Mouse (Mus musculus) spleen, adult 12 weeks (tissue): Measurements from ENCODE around the gene H2afy.

Experiments
- DNase-seq: peaks from one replicate; pipeline ENCODE4 v3.0.0; 2022; ENCODE audit warnings: low spot score

Gene H2afy

GRCm38 (mm10) chr13:56110694-56111531, 25.2 kb downstream of the H2afy start:
- DNase-seq = no peak

- no peak for DNase-seq
Measured at GRCm38 (mm10) chr13:56109703-56110102, 26.5 kb downstream of the H2afy start.

- no peak for DNase-seq
Measured at GRCm38 (mm10) chr13:56108849-56109519, 27.2 kb downstream of the H2afy start.

GRCm38 (mm10) chr13:56104971-56105391, 31.2 kb downstream of the H2afy start:
- DNase-seq = no peak

DNA sequence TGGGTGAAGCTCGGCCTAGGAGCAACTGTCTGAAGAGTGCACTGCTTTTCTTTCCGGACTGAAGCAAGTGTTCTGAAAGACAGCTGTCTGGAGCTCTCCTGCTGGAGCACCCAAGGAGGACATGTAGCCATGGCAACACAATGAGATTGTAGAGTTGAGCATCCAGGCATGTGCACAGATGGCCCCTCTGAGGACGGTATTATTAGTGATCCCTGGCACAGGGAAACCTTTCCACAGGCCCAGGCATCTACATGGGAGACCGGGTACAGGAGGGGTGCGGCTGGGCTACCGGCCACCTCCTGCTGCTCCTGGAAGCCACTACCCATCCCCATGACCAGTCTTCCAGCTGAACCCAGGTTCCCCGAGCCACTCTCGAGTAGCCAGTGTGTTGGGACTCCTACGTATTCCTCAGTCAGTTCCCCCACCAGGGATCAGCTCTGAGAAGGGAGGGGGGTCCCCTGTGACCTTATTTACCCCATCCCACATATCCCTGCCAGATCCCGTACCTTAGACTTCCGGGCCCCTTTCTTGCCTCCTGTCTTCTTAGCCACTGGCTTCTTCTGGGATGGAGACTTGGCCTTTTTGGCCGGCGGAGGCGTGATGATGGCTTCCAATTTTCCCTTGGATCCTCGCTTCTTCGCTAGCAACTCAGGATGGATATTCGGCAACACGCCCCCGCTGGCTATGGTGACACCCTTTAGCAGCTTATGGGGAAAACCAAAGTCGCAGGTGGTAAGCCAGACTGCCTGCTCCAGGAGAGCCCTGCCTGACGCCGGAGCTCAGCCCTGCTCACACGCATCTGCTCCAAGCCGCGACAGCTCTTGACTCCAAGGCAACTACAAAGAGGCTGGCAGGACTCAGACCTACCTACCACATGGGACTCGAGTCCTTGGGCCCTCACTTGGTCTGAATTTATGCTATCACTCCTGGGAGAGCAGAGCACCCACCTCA, 32.1 kb downstream of the H2afy start:
- no peak for DNase-seq

DNA sequence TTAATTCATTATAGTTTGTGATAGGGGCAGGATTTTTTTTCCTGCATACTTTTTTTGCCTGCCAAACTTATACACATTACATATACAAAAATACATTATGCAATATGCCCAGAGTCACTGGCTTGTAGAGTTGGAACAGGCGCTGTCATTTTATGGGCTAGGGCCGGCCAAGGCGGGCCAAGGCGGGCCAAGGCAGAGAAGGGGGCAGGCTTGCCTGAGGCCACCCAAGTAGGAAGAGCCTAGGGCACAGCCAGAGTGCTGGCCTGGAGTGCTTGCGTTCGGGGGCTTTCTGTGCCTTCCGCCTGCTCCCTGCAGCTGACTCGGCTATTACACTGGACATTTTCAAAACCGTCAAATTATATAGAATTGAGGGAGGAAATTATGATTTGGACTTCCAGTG, 34.0 kb downstream of the H2afy start:
- DNase-seq = no peak

GRCm38 (mm10) chr13:56095601-56096195, 40.5 kb downstream of the H2afy start:
- no peak for DNase-seq

- DNase-seq = no peak
Measured at GRCm38 (mm10) chr13:56094544-56094943, 41.6 kb downstream of the H2afy start.

DNA sequence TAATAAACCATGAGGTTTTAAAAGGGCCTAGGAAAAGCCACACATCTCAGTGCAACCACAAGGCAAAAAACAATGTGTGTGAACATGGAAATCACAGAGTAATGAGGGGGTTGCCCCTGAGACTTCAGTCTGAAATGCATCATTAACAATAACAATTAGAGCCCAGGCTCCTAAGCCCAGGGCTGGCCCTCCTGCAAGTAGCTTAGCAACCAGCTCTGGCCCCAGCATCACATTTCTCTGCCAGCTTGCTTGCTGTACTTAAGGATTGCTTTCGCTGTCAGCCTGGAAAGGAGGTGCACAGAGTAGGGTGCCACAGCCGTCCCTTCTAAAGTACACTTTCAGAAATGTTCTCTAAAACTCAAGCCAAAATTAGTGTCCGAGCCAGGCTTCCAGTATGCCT, 42.5 kb downstream of the H2afy start:
- no peak for DNase-seq

- no peak for DNase-seq
Measured at GRCm38 (mm10) chr13:56092606-56093005, 43.6 kb downstream of the H2afy start.

DNA sequence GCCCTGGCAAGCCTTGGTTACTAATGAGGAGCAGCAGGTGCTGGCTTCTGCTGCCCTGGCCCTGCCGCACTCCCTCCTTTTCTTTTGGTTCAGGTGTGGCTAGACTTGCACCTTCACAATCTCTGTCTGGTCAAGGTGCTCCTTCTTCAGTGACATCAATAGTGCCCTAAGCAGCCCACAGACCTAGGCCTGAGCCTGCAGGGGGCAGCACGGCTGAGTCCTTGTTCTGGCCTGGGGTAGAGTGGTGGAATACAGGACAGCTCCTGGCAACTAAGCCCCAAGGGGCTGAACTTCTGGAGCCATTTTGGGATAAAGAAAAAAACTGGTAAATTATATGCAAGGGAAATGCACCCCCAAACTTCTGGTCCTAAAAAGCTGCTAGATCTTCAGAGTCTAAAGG, 45.6 kb downstream of the H2afy start:
- no peak for DNase-seq

GRCm38 (mm10) chr13:56088602-56089001, 47.6 kb downstream of the H2afy start:
- no peak for DNase-seq

DNA sequence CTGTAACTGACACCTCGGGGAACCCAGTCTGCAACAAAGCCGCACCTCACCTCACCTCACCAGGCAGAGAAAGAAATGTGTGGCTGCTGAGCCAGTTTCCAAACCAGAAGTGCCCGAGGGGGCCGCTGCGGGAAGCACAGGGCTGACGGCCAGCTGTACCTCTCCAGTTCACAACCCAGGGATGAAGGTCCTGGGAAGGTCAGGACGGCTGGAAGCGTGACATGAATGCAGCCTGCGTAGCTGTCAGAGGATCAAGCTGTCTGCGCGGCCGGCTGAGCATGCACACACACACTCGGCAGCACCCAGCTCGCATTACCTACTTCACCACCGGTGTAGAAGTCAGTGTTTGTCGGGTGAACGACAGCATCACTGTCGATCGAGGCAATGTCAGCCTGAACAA, 48.2 kb downstream of the H2afy start:
- DNase-seq = no peak

DNA sequence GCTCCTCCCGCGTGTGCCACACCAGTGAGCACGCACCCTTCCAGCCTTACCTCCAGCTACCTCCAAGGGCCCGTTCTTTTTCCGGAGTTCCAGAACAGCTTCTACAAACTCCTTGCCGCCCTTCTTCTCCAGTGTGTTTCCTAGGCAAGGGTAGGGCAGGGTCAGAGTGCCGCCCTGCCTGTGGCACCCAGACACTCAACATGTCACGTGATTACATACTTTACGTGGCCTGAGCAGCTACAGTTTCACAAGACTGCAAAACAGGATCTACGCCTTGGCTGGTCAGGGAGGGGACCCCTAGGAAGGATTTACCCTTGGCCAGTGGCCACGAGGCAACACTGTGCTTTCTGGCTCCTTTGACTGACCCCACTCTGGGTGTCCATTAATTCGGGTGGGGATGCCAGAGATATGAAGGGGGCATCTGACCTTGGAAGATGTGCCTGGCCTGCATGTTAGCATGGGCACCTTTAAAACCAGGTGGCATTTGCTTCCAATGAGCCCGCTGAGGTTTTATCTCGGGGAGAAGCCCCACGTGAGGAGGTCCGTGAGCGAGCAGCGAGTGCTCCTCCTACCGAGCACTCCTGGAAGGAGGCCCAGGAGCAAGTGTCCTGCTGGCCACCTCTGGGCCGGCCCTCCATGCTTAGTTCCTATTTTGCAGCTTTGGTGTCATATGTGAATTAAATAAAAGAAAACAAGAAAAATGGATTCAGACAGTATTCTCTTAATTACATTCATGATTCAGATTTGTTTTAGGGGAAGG, 51.8 kb downstream of the H2afy start:
- DNase-seq = no peak

DNA sequence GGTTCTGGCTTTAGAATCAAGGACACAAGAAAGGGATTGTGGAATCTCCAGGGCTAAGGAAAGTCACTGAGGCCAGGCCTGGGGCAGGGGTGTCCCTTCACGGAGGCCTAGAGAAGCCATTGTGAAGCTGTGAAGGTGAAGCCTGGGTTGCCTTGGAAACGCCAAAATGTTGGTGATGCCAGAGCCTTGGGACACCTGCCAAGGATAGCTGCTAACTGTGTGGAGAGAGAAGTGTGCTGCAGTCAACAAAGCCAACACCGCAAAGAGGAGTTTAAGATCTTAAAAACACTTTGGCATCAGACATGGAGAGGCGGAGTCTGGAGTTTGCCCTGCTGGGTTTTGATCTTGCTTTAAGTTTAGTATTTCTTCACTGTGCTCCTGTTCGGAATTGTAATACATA, 54.5 kb downstream of the H2afy start:
- no peak for DNase-seq

DNA sequence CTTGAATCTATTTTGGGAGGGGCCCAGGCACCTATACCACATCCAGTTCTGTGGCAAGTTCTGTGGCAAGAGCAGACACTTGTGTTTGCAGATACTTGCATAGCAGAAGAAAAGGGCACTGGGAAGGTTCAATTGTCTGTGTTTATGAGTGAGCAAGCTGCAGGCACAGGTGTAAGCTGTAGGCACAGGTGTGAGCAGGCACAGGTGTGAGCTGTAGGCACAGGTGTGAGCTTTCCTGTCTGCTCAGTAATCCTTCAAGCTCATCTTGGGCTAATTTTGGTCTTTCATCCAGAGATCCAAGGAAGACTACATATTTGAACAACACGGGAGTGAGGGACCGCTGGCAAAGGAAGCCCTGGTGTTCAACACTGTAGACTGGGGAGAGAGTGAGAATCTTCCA, 56.5 kb downstream of the H2afy start:
- no peak for DNase-seq

GRCm38 (mm10) chr13:56078724-56079262, 57.4 kb downstream of the H2afy start:
- no peak for DNase-seq

DNA sequence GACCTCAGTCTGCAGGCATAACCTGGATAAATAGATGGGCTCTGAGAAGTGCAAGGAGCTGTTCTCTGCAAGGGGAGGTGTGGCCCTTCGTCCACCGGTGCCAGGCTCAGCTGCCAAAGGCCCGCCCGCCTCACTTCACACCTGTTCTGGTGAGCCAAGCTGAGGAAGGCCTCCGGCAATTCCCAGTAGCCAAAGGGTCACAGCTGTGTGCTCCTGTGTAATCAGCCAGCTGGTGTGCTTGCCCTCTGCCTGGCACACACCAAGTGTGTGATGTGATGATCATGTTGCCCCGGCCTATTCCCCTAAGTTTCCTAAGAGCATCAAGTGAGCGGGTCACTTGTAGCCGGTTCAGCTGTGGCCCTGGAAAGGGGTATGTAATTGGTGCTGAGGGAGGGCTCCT, 60.2 kb downstream of the H2afy start:
- no peak for DNase-seq

DNA sequence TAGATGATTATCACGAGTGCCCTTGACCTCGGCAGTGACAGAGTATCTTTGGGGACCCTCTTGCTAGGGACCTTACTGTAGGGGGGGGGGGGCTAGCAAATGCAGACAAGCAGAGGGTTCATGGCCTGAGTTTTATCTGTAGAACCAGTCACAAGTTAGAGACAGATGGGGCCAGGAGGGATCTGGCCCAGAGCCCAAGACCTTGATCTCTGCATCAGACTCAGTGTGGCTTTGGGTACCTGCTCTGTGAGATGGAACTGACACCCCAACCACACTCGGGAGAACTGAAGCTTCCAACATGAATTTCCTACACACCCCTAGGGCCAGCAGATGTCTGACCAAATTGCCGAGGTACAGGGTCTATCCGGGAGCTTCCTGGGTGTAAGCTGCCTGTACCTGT, 63.0 kb downstream of the H2afy start:
- DNase-seq = no peak

DNA sequence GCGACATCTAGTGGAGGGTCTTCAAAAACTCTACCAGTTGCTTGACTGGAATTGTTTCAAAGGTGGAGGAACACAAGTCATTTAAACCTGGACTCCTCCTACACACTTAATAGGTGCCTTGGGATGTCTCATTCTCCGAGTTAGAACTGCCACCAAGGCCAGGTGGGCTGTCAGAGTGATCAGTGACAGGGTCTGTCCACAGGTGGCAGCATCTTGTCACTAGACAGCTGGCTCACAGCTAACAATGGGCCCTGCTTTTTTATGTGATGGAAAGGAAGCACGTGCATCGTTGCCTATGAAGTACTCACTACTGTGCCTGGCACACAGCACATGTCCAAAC, 63.9 kb downstream of the H2afy start:
- DNase-seq = no peak

DNA sequence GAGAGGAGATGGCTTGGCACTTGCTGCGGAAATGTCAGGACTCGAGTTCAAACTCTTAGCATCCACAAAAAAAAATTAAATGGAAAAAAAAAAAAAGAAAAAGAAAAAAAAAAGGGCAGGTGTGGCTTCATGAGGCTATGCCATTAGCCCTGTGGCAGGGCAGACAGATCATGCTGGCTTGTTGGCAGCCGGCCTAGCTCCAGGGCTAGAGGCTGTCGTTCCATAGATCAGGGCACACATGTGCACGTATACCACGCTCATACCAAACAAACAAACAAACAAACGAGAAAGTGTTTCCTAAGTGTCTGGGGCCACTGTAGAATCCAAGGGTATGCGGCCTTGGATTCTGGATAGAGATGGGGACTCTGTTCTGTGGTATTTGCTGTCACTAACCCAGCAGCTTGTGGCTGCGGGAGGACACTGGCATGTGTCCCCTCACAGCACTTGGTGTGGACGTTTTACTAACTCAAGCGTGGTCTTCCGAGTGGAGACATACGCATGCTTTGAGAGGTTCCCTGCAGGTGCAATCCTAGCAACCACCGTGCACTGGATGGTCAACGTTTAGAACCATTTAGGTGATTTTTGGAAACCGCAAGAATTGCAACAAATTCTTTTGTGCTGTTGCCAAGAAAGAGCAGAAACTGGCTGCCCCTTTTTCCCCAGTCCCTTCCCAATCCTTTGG, 64.4 kb downstream of the H2afy start:
- no peak for DNase-seq
